Mouse (Mus musculus) embryo, embryonic 10 days (tissue): ENCODE measurements at regions not wholly inside any gene's neighbourhood (a gene's known extent, or its start where the extent isn't known, plus 50 kb on each side); places are given as distances from the start of the nearest gene placed in this dataset.

Source experiments
- DNase-seq: peaks from one replicate; pipeline ENCODE4 v3.0.0-alpha.2; 2015; ENCODE audit warnings: low spot score

- DNase-seq = peak; percentile 41
Observed at GRCm38 (mm10) chr11:19827996-19828395, 96.2 kb upstream of the Spred2 start.

GRCm38 (mm10) chr11:19828959-19829401 is 95.2 kb upstream of the Spred2 start:
- no peak for DNase-seq

- DNase-seq = no peak
Observed at GRCm38 (mm10) chr11:19829564-19830279, 94.5 kb upstream of the Spred2 start.

- DNase-seq = peak; percentile 88
Observed at GRCm38 (mm10) chr11:19830280-19831062, 93.7 kb upstream of the Spred2 start.

GRCm38 (mm10) chr11:19834561-19834960 is 89.6 kb upstream of the Spred2 start:
- no peak for DNase-seq

GRCm38 (mm10) chr11:19835221-19835745 is 88.9 kb upstream of the Spred2 start:
- DNase-seq = peak; percentile 64

GRCm38 (mm10) chr11:19838932-19839331 is 85.2 kb upstream of the Spred2 start:
- DNase-seq = no peak

- DNase-seq = no peak
Observed at GRCm38 (mm10) chr11:19843084-19843483, 81.1 kb upstream of the Spred2 start.

GRCm38 (mm10) chr11:19847910-19848309 is 76.3 kb upstream of the Spred2 start:
- no peak for DNase-seq

- DNase-seq = no peak
Observed at GRCm38 (mm10) chr11:19848412-19848811, 75.8 kb upstream of the Spred2 start.

GRCm38 (mm10) chr11:19849347-19849811 is 74.8 kb upstream of the Spred2 start:
- no peak for DNase-seq

- DNase-seq = no peak
Observed at GRCm38 (mm10) chr11:19849844-19850420, 74.2 kb upstream of the Spred2 start.

- no peak for DNase-seq
Observed at GRCm38 (mm10) chr11:19851022-19851615, 73.1 kb upstream of the Spred2 start.

GRCm38 (mm10) chr11:19861596-19861995 is 62.6 kb upstream of the Spred2 start:
- DNase-seq = no peak

- no peak for DNase-seq
Observed at GRCm38 (mm10) chr11:19863327-19863726, 60.8 kb upstream of the Spred2 start.

GRCm38 (mm10) chr11:19866262-19866661 is 57.9 kb upstream of the Spred2 start:
- no peak for DNase-seq

- DNase-seq = no peak
Observed at GRCm38 (mm10) chr11:19869671-19870070, 54.5 kb upstream of the Spred2 start.

GRCm38 (mm10) chr11:19870136-19870535 is 54.0 kb upstream of the Spred2 start:
- no peak for DNase-seq

GRCm38 (mm10) chr11:19873796-19874195 is 50.4 kb upstream of the Spred2 start:
- DNase-seq = no peak
